Mouse (Mus musculus): ENCODE results near the gene Acss3.

- TF ChIP-seq EP300 (IDR thresholded peaks at IDR 0.05; ENCODE audit: low read depth) (no peak), CTCF (IDR thresholded peaks at IDR 0.05; ENCODE audit: low read depth) (no peak)
Observed at GRCm38 (mm10) chr10:106941380-106941779, 182.1 kb downstream of the Acss3 start.
